Mouse (Mus musculus) ES-E14 (cell line): ENCODE data around the gene Gm9195.

ENCODE experiments used
- MAFK ChIP-seq: IDR thresholded peaks from 2 replicates; pipeline ENCODE4 v1.6.1; 2014; ENCODE audit warnings: mild to moderate bottlenecking, low read depth, low read length, inconsistent platforms; ENCODE audit not compliant: insufficient read depth
- ZC3H11A ChIP-seq: IDR thresholded peaks from 2 replicates; pipeline ENCODE4 v1.6.1; 2012; ENCODE audit warnings: low read depth, mild to moderate bottlenecking, inconsistent platforms, low read length, borderline replicate concordance
- ZNF384 ChIP-seq: IDR thresholded peaks from 2 replicates; pipeline ENCODE4 v1.6.1; 2012; ENCODE audit warnings: low read depth, low read length, inconsistent platforms

GRCm38 (mm10) chr14:72491738-72492137 lies at the start of gene Gm9195:
- TF ChIP-seq ZC3H11A (no peak), MAFK (no peak), ZNF384 (no peak)
